8 mouse cellular contexts compared by ENCODE assay signal in genomic region chr11:75348199-75348889, GRCm38 (mm10). TPM values are rescaled to one million over a fixed set of nuclear protein-coding genes. Genes with fewer than 3 reads are reported as not detected.
A peak's percentile ranks its signal among the peaks of the same experiment; 100 is the strongest.
DNase-seq lines count a peak whose midpoint lies in the region; ATAC-seq and TF ChIP-seq lines count a peak whose summit lies in the region.

TSS of gene Rpa1 (minus strand) at chr11:75348324.
TSS of gene Smyd4 (plus strand) at chr11:75348433.

- H3K27ac ChIP-seq in bone marrow, adult 2 months (ENCODE audit: control insufficient read depth, insufficient read depth, low read depth, low read length, poor library complexity): peak within 1 kb of the TSS; percentile 62
- peak within 1 kb of the TSS; percentile 76 for H3K27ac ChIP-seq in embryonic facial prominence, embryonic 15.5 days (replicated peaks)
- H3K27ac ChIP-seq in limb, embryonic 14.5 days (replicated peaks; ENCODE audit: low read depth, low read length): peak within 1 kb of the TSS; percentile 56; the same call in 1 of the 2 replicates
- H3K27ac ChIP-seq in midbrain, postnatal 0 days (ENCODE audit: low read depth, low read length): 0 out of 2 replicates have a peak within 1 kb of the TSS, but pooled peaks have one; percentile 1

- peak within 1 kb of the TSS; percentile 80 for H3K4me2 ChIP-seq in embryonic facial prominence, embryonic 15.5 days (replicated peaks)
- H3K4me2 ChIP-seq in limb, embryonic 14.5 days (replicated peaks; ENCODE audit: low read depth, low read length, severe bottlenecking): peak within 1 kb of the TSS; percentile 76
- peak within 1 kb of the TSS; percentile 65 for H3K4me2 ChIP-seq in midbrain, postnatal 0 days (ENCODE audit: low read depth, low read length, poor library complexity, severe bottlenecking)

- H3K9me3 ChIP-seq in embryonic facial prominence, embryonic 15.5 days (replicated peaks): no peaks in the 10 kb centered on the region
- no peaks in the 10 kb centered on the region for H3K9me3 ChIP-seq in limb, embryonic 14.5 days (ENCODE audit: control insufficient read depth, low read length)
- H3K9me3 ChIP-seq in midbrain, postnatal 0 days (ENCODE audit: low read length): no peaks in the 10 kb centered on the region

- H3K4me1 ChIP-seq in bone marrow, adult 2 months (ENCODE audit: control insufficient read depth, insufficient read depth, low read length): peaks cover 2% of the 10 kb centered on the region; the same call in 1 of the 2 replicates
- peaks cover 18% of the 10 kb centered on the region for H3K4me1 ChIP-seq in embryonic facial prominence, embryonic 15.5 days
- peaks cover 21% of the 10 kb centered on the region for H3K4me1 ChIP-seq in limb, embryonic 14.5 days (ENCODE audit: control insufficient read depth, insufficient read depth, low read length)
- no peaks in the 10 kb centered on the region for H3K4me1 ChIP-seq in midbrain, postnatal 0 days (ENCODE audit: insufficient read depth, low read length)

- under 1% methylated on average over 56 of the region's 56 CpGs for WGBS in bone marrow, adult 2 months
- under 1% methylated on average over 56 of the region's 56 CpGs for WGBS in embryonic facial prominence, embryonic 15.5 days
- WGBS in limb, embryonic 14.5 days: under 1% methylated on average over 44 of the region's 56 CpGs
- WGBS in midbrain, postnatal 0 days: under 1% methylated on average over 55 of the region's 56 CpGs

- H3K9ac ChIP-seq in embryonic facial prominence, embryonic 15.5 days: peak within 1 kb of the TSS; percentile 81
- peak within 1 kb of the TSS; percentile 68 for H3K9ac ChIP-seq in limb, embryonic 14.5 days (ENCODE audit: low read depth, low read length, severe bottlenecking)
- peak within 1 kb of the TSS; percentile 69 for H3K9ac ChIP-seq in midbrain, postnatal 0 days (replicated peaks; ENCODE audit: low read length, poor library complexity, severe bottlenecking)

- TF ChIP-seq CTCF in bone marrow, adult 2 months (IDR thresholded peaks at IDR 0.05; ENCODE audit: control insufficient read depth, insufficient read depth, low read length): no peak
- no peak for TF ChIP-seq CTCF in midbrain, postnatal 0 days (IDR thresholded peaks at IDR 0.05)

- ATAC-seq in embryonic facial prominence, embryonic 15.5 days (ENCODE audit: insufficient number of reproducible peaks, low FRiP score, low TSS enrichment, low read depth): peak; percentile 100
- ATAC-seq in limb, embryonic 14.5 days (ENCODE audit: low FRiP score, low read depth): peak; percentile 100
- peak; percentile 100 for ATAC-seq in midbrain, postnatal 0 days (ENCODE audit: low FRiP score)

- no peaks in the 10 kb centered on the region for H3K36me3 ChIP-seq in embryonic facial prominence, embryonic 15.5 days
- H3K36me3 ChIP-seq in limb, embryonic 14.5 days (ENCODE audit: control insufficient read depth, insufficient read depth, low read length): no peaks in the 10 kb centered on the region; the same call in 1 of the 2 replicates
- no peaks in the 10 kb centered on the region for H3K36me3 ChIP-seq in midbrain, postnatal 0 days (ENCODE audit: insufficient read depth, low read length)

- H3K4me3 ChIP-seq in bone marrow, adult 2 months (replicated peaks; ENCODE audit: control insufficient read depth, low read depth, low read length): peak within 1 kb of the TSS; percentile 82
- H3K4me3 ChIP-seq in embryonic facial prominence, embryonic 15.5 days (replicated peaks): peak within 1 kb of the TSS; percentile 97
- H3K4me3 ChIP-seq in limb, embryonic 14.5 days (replicated peaks; ENCODE audit: low read length): peak within 1 kb of the TSS; percentile 70
- peak within 1 kb of the TSS; percentile 78 for H3K4me3 ChIP-seq in midbrain, postnatal 0 days (ENCODE audit: low read depth, low read length)

- peak; percentile 95 for DNase-seq in 416B (ENCODE audit: low read depth)
- peak; percentile 92 for DNase-seq in heart, adult 8-10 months (ENCODE audit: low spot score)
- DNase-seq in kidney, adult 9 months: peak; percentile 96
- peak; percentile 95 for DNase-seq in limb, embryonic 14.5 days (ENCODE audit: low spot score)
- DNase-seq in midbrain, postnatal 0 days (ENCODE audit: low spot score): peak; percentile 97
- peak; percentile 90 to 94 for DNase-seq in spleen, postnatal 14 days (ENCODE audit: low spot score in 2 of 2)

- H3K27me3 ChIP-seq in embryonic facial prominence, embryonic 15.5 days: no peaks in the 10 kb centered on the region
- H3K27me3 ChIP-seq in limb, embryonic 14.5 days (ENCODE audit: control insufficient read depth, insufficient read depth, low read length): no peaks in the 10 kb centered on the region
- H3K27me3 ChIP-seq in midbrain, postnatal 0 days (ENCODE audit: insufficient read depth, low read length): no peaks in the 10 kb centered on the region

- peak; percentile 73 for TF ChIP-seq POLR2A in bone marrow, adult 2 months (IDR thresholded peaks at IDR 0.05; ENCODE audit: borderline replicate concordance, control insufficient read depth, low read depth, low read length)
- TF ChIP-seq POLR2A in limb, embryonic 14.5 days (IDR thresholded peaks at IDR 0.05; ENCODE audit: borderline replicate concordance, extremely low read depth, insufficient read depth, insufficient read length): peak; percentile 38; the same call in 1 of the 2 replicates

RNA-seq across cellular contexts. Expression of gene Rpa1, which starts in this region (rescaled TPM):
- polyA plus RNA-seq in bone marrow, adult 2 months (2011; ENCODE audit: insufficient read depth, insufficient read length, low replicate concordance, missing spikeins): 40.3 and 44.6 TPM in 2 replicates
- 92.7 and 96.4 TPM in 2 replicates for polyA plus RNA-seq in embryonic facial prominence, embryonic 15.5 days (2015; fragmentation: Nextera tagmentation; extraction: Ambion mirVana)
- total RNA-seq in heart, adult 8-10 months (2022): 10 to 100 TPM; 62.6 to 69.4 (median 67.4) TPM
- 79.9 and 80.3 TPM in 2 replicates for polyA plus RNA-seq in limb, embryonic 14.5 days (2012; rRNA removed)
- polyA plus RNA-seq in limb, embryonic 14.5 days (2014; fragmentation: Nextera tagmentation; extraction: Ambion mirVana): 92.7 and 96.3 TPM in 2 replicates
- total RNA-seq in midbrain, postnatal 0 days (2014; rRNA removed): 35.9 and 47.6 TPM in 2 replicates
- 43.8 TPM in 2 replicates for polyA plus RNA-seq in midbrain, postnatal 0 days (2015; fragmentation: Nextera tagmentation; extraction: Ambion mirVana)

RNA-seq across cellular contexts. Expression of gene Smyd4, which starts in this region (rescaled TPM):
- 1.1 and 2.0 TPM in 2 replicates for polyA plus RNA-seq in bone marrow, adult 2 months (2011; ENCODE audit: insufficient read depth, insufficient read length, low replicate concordance, missing spikeins)
- polyA plus RNA-seq in embryonic facial prominence, embryonic 15.5 days (2015; fragmentation: Nextera tagmentation; extraction: Ambion mirVana): 13.2 and 13.8 TPM in 2 replicates
- 10 to 100 TPM in 1 of 4 experiments, 1 to 10 TPM in 3; 5.7 to 10.1 (median 8.3) TPM for total RNA-seq in heart, adult 8-10 months (2022)
- 7.2 and 7.9 TPM in 2 replicates for polyA plus RNA-seq in limb, embryonic 14.5 days (2012; rRNA removed)
- 11.6 and 12.9 TPM in 2 replicates for polyA plus RNA-seq in limb, embryonic 14.5 days (2014; fragmentation: Nextera tagmentation; extraction: Ambion mirVana)
- total RNA-seq in midbrain, postnatal 0 days (2014; rRNA removed): 11.0 and 16.7 TPM in 2 replicates
- polyA plus RNA-seq in midbrain, postnatal 0 days (2015; fragmentation: Nextera tagmentation; extraction: Ambion mirVana): 15.2 and 16.8 TPM in 2 replicates

Comparison
In these comparisons a context has a peak if more than half of its experiments do, and no peak if none do; other contexts are left out.
1. Peak in every context shown above with its lines: DNase-seq, ATAC-seq, H3K4me3 ChIP-seq and H3K27ac ChIP-seq.
2. H3K27ac ChIP-seq: peak in every context shown above with its lines; median percentile 76 in embryonic facial prominence, embryonic 15.5 days; 62 in bone marrow, adult 2 months; 56 in limb, embryonic 14.5 days; 1 in midbrain, postnatal 0 days.